Mouse (Mus musculus) embryonic facial prominence, embryonic 14.5 days (tissue): ENCODE results near the gene Mcu. TPM values are rescaled to one million over a fixed set of nuclear protein-coding genes. Genes with fewer than 3 reads are reported as not detected.

ENCODE experiments used
- ATAC-seq: fragments of 200-750 bp; cut with Nextera tagmentation; 2 replicates; pipeline ENCODE4 v1.8.0; 2017; ENCODE audit warnings: low read depth, moderate number of reproducible peaks, moderate TSS enrichment
- DNase-seq: peaks from one replicate; pipeline ENCODE4 v3.0.0-alpha.2; 2015; ENCODE audit warnings: low spot score
- H3K27ac ChIP-seq: fragments of 300-500 bp; sonication (generic); replicated peaks from 2 replicates; pipeline ENCODE4 v1.5.1; 2014; ENCODE audit warnings: low read depth, mild to moderate bottlenecking, low read length, moderate library complexity
- H3K27me3 ChIP-seq: fragments of 300-500 bp; sonication (generic); replicated peaks from 2 replicates; pipeline ENCODE4 v1.6.1; 2014; ENCODE audit warnings: low read length; ENCODE audit not compliant: control insufficient read depth, insufficient read depth
- H3K36me3 ChIP-seq: fragments of 300-500 bp; sonication (generic); 2 replicates; pipeline ENCODE4 v1.6.1; 2014; ENCODE audit warnings: low read length, mixed read lengths; ENCODE audit not compliant: control insufficient read depth, insufficient read depth
- H3K4me1 ChIP-seq: fragments of 300-500 bp; sonication (generic); 2 replicates; pipeline ENCODE4 v1.6.1; 2014; ENCODE audit warnings: antibody characterized with exemption, low read length; ENCODE audit not compliant: control insufficient read depth, insufficient read depth
- H3K4me2 ChIP-seq: fragments of 300-500 bp; sonication (generic); 2 replicates; pipeline ENCODE4 v1.6.1; 2014; ENCODE audit warnings: low read depth, mild to moderate bottlenecking, low read length, moderate library complexity, mixed read lengths
- H3K4me3 ChIP-seq: fragments of 300-500 bp; sonication (generic); 2 replicates; pipeline ENCODE4 v1.5.1; 2014; ENCODE audit warnings: low read depth, mild to moderate bottlenecking, low read length
- H3K9ac ChIP-seq: fragments of 300-500 bp; sonication (generic); 2 replicates; pipeline ENCODE4 v1.6.1; 2014; ENCODE audit warnings: low read depth, mild to moderate bottlenecking, low read length, moderate library complexity, mixed read lengths
- H3K9me3 ChIP-seq: fragments of 300-500 bp; sonication (generic); 2 replicates; pipeline ENCODE4 v1.6.1; 2016; ENCODE audit warnings: low read length; ENCODE audit not compliant: control insufficient read depth
- WGBS: fragments of 180-500 bp; shearing (Covaris S2); extraction: QIAGEN DNeasy Blood & Tissue Kit; methylation state at CpG from one replicate; pipeline ENCODE4 v1.1.7; 2014; 5-methylcytosine and 5-hydroxymethylcytosine counted together
- polyA plus RNA-seq: library from polyadenylated mRNA; unstranded; fragments of >200 nt; fragmentation: Nextera tagmentation; extraction: Ambion mirVana; gene quantifications from 2 replicates; pipeline ENCODE4 v1.2.1, GENCODE M21; 2014

Gene Mcu
- polyA plus RNA-seq, 1 experiment from 2014 or later = 48.1 TPM

DNA sequence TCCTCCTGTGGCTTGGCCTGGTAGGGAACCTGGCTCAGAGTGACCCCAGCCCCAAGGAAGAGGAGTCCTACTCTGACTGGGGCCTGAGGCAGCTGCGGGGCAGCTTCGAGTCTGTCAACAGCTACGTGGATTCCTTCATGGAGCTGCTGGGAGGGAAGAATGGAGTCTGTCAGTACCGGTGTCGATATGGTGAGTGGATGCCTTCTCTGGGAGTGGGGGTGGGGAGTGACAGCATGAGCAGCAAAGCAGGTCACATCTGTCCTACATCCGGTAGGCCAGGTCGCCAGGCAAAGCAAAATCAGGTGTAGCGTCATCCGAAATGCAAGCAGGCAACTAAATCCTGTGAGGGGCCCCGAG is 212.7 kb downstream of the Mcu start:
- H3K9ac ChIP-seq = no peak overlapping the region
- DNase-seq (no peak), ATAC-seq (no peak)
- no peaks in the 10 kb centered on the region for H3K4me1 ChIP-seq
- H3K36me3 ChIP-seq = no peaks in the 10 kb centered on the region
- no peak overlapping the region for H3K27ac ChIP-seq
- no peak overlapping the region for H3K4me3 ChIP-seq
- WGBS = 52% methylated on average over 10 of the region's 10 CpGs
- H3K4me2 ChIP-seq = no peak overlapping the region
- no peaks in the 10 kb centered on the region for H3K9me3 ChIP-seq
- no peaks in the 10 kb centered on the region for H3K27me3 ChIP-seq

DNA sequence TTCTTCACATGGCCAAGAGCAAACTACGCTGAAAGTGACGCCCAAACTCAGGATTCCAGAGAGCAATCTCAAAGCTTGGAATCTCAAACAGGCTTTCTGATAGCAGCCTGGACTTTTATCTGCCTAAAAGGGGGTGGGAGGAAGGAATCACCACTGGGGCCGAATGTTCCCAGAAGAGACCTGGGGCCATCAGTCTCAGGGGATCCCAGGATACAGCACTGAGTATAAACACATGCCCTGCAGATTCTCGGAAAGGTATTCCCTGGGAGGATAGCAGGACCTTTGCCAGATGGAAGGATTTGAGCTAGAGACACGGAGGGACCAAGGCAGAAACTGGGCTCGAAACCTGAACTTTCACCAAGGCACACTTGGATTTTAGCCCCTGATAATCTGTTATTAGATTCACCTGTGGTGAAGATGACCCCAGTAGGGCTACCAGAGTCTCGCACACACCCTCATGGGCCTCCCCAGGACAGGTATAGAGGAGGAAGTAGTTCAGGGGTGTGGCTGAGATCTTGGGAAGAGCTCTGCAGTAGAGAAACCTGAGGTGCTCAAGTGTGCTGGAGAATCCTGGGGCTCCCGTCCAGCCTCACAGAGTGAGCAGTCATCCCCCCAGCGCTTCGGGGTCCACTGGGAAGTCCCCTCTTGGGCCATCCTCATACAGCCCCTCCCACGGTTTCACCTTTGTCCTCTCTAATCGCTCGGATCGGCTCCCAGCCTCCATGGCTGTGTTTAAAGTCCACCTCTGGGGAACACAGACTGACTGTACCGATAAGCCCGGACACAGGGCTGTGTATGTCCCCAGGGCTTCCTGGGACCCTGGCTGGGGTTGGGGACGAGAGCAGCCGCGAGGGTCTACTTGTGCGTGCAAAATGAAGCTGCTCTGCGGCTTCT is 213.3 kb downstream of the Mcu start, which contains the start of gene Pla2g12b:
Pla2g12b (plus strand) TSS at position 762 of the 894 bp plus-strand sequence.
- Histone ChIP-seq H3K4me1 (no peaks in the 10 kb centered on the region), H3K9ac (no peak within 1 kb of the TSS), H3K9me3 (no peaks in the 10 kb centered on the region), H3K4me3 (no peak within 1 kb of the TSS), H3K36me3 (no peaks in the 10 kb centered on the region), H3K4me2 (no peak within 1 kb of the TSS), H3K27ac (no peak within 1 kb of the TSS), H3K27me3 (no peaks in the 10 kb centered on the region)
- no peak for DNase-seq
- WGBS = 59% methylated on average over 21 of the region's 21 CpGs
- ATAC-seq = no peak

Other genes starting within 250 kb of the Mcu start
- 16.1 TPM in 1 of 2 replicates, not detected in the other for gene Gm10273, start 221.1 kb downstream of the Mcu start, polyA plus RNA-seq
- gene Pla2g12b, start 213.0 kb downstream of the Mcu start, polyA plus RNA-seq = not detected in 2 replicates
- gene Oit3, start 174.9 kb downstream of the Mcu start, polyA plus RNA-seq = 0.64 and 0.70 TPM in 2 replicates
- gene Gm10322, start 629 bp downstream of the Mcu start, polyA plus RNA-seq = not detected in 2 replicates
- gene Micu1, start 85.8 kb upstream of the Mcu start, polyA plus RNA-seq = 82.0 and 88.5 TPM in 2 replicates